Mouse (Mus musculus): ENCODE measurements around the gene B3gnt2. TPM values are rescaled to one million over a fixed set of nuclear protein-coding genes. Genes with fewer than 3 reads are reported as not detected.

Gene B3gnt2
- polyA plus RNA-seq, 1 experiment = 7.1 TPM

DNA sequence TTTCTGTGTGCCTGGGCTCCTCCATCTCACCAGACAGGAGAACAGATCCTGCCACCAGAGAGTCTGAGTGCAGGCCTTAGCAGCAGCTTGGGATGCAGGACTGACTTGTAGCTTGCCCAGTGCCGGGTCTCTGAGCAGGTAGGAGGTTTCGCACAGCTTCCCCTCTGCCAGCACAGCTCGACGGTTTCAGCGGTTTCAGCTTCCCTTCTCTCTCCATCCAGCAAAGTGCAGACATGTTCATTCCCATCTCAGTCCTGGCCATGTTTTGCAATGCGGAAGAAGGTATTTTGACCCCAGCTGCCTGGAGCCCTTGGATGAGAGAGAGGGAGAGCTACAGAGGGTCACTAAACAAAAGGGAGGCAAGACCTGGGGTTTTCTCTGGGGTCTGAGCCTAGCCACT is 30.1 kb downstream of the B3gnt2 start:
- WGBS = 87% methylated on average over 6 of the region's 6 CpGs
- H3K27ac ChIP-seq (ENCODE audit: insufficient read depth, low read length) = no peak overlapping the region
- no peaks in the 10 kb centered on the region; the same call in 1 of the 2 replicates for H3K27me3 ChIP-seq (ENCODE audit: control insufficient read depth, insufficient read depth, low read length)
- H3K4me1 ChIP-seq (ENCODE audit: control insufficient read depth, insufficient read depth, low read length) = peaks cover 7% of the 10 kb centered on the region
- TF ChIP-seq CTCF (IDR thresholded peaks at IDR 0.05; ENCODE audit: borderline replicate concordance, insufficient read depth, low read depth, low read length) (no peak), POLR2A (IDR thresholded peaks at IDR 0.05; ENCODE audit: borderline replicate concordance, insufficient read depth, low read length) (no peak)
- H3K4me3 ChIP-seq (replicated peaks; ENCODE audit: insufficient read depth, low read depth, low read length) = no peak overlapping the region
- no peak for DNase-seq

GRCm38 (mm10) chr11:22830179-22830611 is 30.6 kb downstream of the B3gnt2 start:
- peaks cover 7% of the 10 kb centered on the region for H3K4me1 ChIP-seq (ENCODE audit: control insufficient read depth, insufficient read depth, low read length)
- no peaks in the 10 kb centered on the region; the same call in 1 of the 2 replicates for H3K27me3 ChIP-seq (ENCODE audit: control insufficient read depth, insufficient read depth, low read length)
- DNase-seq = no peak
- TF ChIP-seq POLR2A (IDR thresholded peaks at IDR 0.05; ENCODE audit: borderline replicate concordance, insufficient read depth, low read length) = no peak
- no peak for TF ChIP-seq CTCF (IDR thresholded peaks at IDR 0.05; ENCODE audit: borderline replicate concordance, insufficient read depth, low read depth, low read length)
- H3K4me3 ChIP-seq (replicated peaks; ENCODE audit: insufficient read depth, low read depth, low read length) = no peak overlapping the region
- no peak overlapping the region for H3K27ac ChIP-seq (ENCODE audit: insufficient read depth, low read length)
- WGBS = 70% methylated on average over 5 of the region's 5 CpGs

GRCm38 (mm10) chr11:22828988-22829632 is 31.7 kb downstream of the B3gnt2 start:
- WGBS = 68% methylated on average over 15 of the region's 15 CpGs

GRCm38 (mm10) chr11:22827514-22828080 is 33.2 kb downstream of the B3gnt2 start:
- TF ChIP-seq POLR2A (IDR thresholded peaks at IDR 0.05; ENCODE audit: borderline replicate concordance, insufficient read depth, low read length) (no peak), CTCF (IDR thresholded peaks at IDR 0.05; ENCODE audit: borderline replicate concordance, insufficient read depth, low read depth, low read length) (no peak)
- Histone ChIP-seq H3K4me3 (replicated peaks; ENCODE audit: insufficient read depth, low read depth, low read length) (no peak overlapping the region), H3K4me1 (ENCODE audit: control insufficient read depth, insufficient read depth, low read length) (peaks cover 7% of the 10 kb centered on the region), H3K27ac (ENCODE audit: insufficient read depth, low read length) (no peak overlapping the region), H3K27me3 (ENCODE audit: control insufficient read depth, insufficient read depth, low read length) (no peaks in the 10 kb centered on the region; the same call in 1 of the 2 replicates)
- no peak for DNase-seq
- WGBS = 53% methylated on average over 4 of the region's 4 CpGs

More at GRCm38 (mm10) chr11:22828988-22829632, 31.7 kb downstream of the B3gnt2 start:
- DNase-seq = peak in 1 of 2 experiments; percentile 23
- no peak overlapping the region for H3K27ac ChIP-seq (ENCODE audit: insufficient read depth, low read length)
- no peaks in the 10 kb centered on the region; the same call in 1 of the 2 replicates for H3K27me3 ChIP-seq (ENCODE audit: control insufficient read depth, insufficient read depth, low read length)
- TF ChIP-seq POLR2A (IDR thresholded peaks at IDR 0.05; ENCODE audit: borderline replicate concordance, insufficient read depth, low read length) (no peak), CTCF (IDR thresholded peaks at IDR 0.05; ENCODE audit: borderline replicate concordance, insufficient read depth, low read depth, low read length) (no peak)
- H3K4me3 ChIP-seq (replicated peaks; ENCODE audit: insufficient read depth, low read depth, low read length) = no peak overlapping the region
- H3K4me1 ChIP-seq (ENCODE audit: control insufficient read depth, insufficient read depth, low read length) = peaks cover 7% of the 10 kb centered on the region

GRCm38 (mm10) chr11:22826665-22827064 is 34.1 kb downstream of the B3gnt2 start:
- H3K4me3 ChIP-seq (replicated peaks; ENCODE audit: insufficient read depth, low read depth, low read length) = no peak overlapping the region
- H3K27ac ChIP-seq (ENCODE audit: insufficient read depth, low read length) = no peak overlapping the region
- TF ChIP-seq POLR2A (IDR thresholded peaks at IDR 0.05; ENCODE audit: borderline replicate concordance, insufficient read depth, low read length) = no peak
- no peak for TF ChIP-seq CTCF (IDR thresholded peaks at IDR 0.05; ENCODE audit: borderline replicate concordance, insufficient read depth, low read depth, low read length)
- H3K4me1 ChIP-seq (ENCODE audit: control insufficient read depth, insufficient read depth, low read length) = peaks cover 7% of the 10 kb centered on the region
- no peaks in the 10 kb centered on the region; the same call in 1 of the 2 replicates for H3K27me3 ChIP-seq (ENCODE audit: control insufficient read depth, insufficient read depth, low read length)
- no peak for DNase-seq
- WGBS = 75% methylated on average over 6 of the region's 6 CpGs

- no peak overlapping the region for H3K27ac ChIP-seq (ENCODE audit: insufficient read depth, low read length)
- H3K4me1 ChIP-seq (ENCODE audit: control insufficient read depth, insufficient read depth, low read length) = peaks cover 7% of the 10 kb centered on the region
- no peak overlapping the region for H3K4me3 ChIP-seq (replicated peaks; ENCODE audit: insufficient read depth, low read depth, low read length)
- WGBS = 96% methylated on average over 14 of the region's 14 CpGs
- H3K27me3 ChIP-seq (ENCODE audit: control insufficient read depth, insufficient read depth, low read length) = no peaks in the 10 kb centered on the region; the same call in 1 of the 2 replicates
- no peak for DNase-seq
- TF ChIP-seq CTCF (IDR thresholded peaks at IDR 0.05; ENCODE audit: borderline replicate concordance, insufficient read depth, low read depth, low read length) (no peak), POLR2A (IDR thresholded peaks at IDR 0.05; ENCODE audit: borderline replicate concordance, insufficient read depth, low read length) (no peak)
Observed at GRCm38 (mm10) chr11:22826051-22826450, 34.7 kb downstream of the B3gnt2 start.

DNA sequence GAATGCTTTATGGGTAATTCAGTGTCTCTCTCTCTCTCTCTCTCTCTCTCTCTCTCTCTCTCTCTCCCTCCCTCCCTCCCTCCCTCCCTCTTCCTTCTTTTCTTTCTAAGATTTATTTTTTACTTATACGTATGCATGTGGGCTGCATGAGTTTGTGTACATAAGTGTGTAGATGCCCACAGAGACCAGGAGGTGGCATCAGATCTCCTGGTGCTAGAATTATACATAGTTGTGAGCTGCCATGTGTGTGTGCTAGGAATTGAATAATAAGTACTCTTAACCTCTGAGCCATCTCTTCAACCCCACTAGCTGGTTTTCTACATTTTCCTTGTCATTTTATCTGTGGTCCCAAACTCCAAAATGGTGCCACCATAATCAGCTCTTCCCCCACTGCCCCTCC is 35.2 kb downstream of the B3gnt2 start:
- DNase-seq = no peak
- no peak for TF ChIP-seq CTCF (IDR thresholded peaks at IDR 0.05; ENCODE audit: borderline replicate concordance, insufficient read depth, low read depth, low read length)
- TF ChIP-seq POLR2A (IDR thresholded peaks at IDR 0.05; ENCODE audit: borderline replicate concordance, insufficient read depth, low read length) = no peak
- WGBS = 100% methylated on average over 1 of the region's 1 CpGs
- H3K27me3 ChIP-seq (ENCODE audit: control insufficient read depth, insufficient read depth, low read length) = no peaks in the 10 kb centered on the region; the same call in 1 of the 2 replicates
- peaks cover 7% of the 10 kb centered on the region for H3K4me1 ChIP-seq (ENCODE audit: control insufficient read depth, insufficient read depth, low read length)
- H3K4me3 ChIP-seq (replicated peaks; ENCODE audit: insufficient read depth, low read depth, low read length) = no peak overlapping the region
- H3K27ac ChIP-seq (ENCODE audit: insufficient read depth, low read length) = no peak overlapping the region
